ENCODE assay signal across 18 mouse cellular contexts in genomic region chr19:56544681-56545388, GRCm38 (mm10). TPM values are rescaled to one million over a fixed set of nuclear protein-coding genes. Genes with fewer than 3 reads are reported as not detected.
DNase-seq lines count a peak whose midpoint lies in the region; ATAC-seq lines count a peak whose summit lies in the region.
"Had no signal": no experiment of that assay in that cellular context is flagged by ENCODE, and none has a peak within 500 bp of the region (broad histone marks: within the 10 kb centered on the region; RNA-seq: fewer than 3 reads in every experiment).

No protein-coding gene starts in this region.

- H3K27ac ChIP-seq in liver, embryonic 12.5 days = peak overlapping the region; percentile 54; the same call in 1 of the 2 replicates
- no peak overlapping the region for H3K27ac ChIP-seq in liver, embryonic 11.5 days (ENCODE audit: low read depth, low read length)
- peak overlapping the region; percentile 74 for H3K27ac ChIP-seq in lung, embryonic 15.5 days
- peak overlapping the region; percentile 11; the same call in 1 of the 2 replicates for H3K27ac ChIP-seq in stomach, embryonic 14.5 days (ENCODE audit: low read length)
- H3K27ac ChIP-seq: heart, adult 2 months; hindbrain, embryonic 12.5 days; limb, embryonic 12.5 days; midbrain, embryonic 15.5 days had no signal

- no peak overlapping the region; the same call in 1 of the 2 replicates for H3K9ac ChIP-seq in liver, embryonic 12.5 days
- no peak overlapping the region for H3K9ac ChIP-seq in liver, embryonic 11.5 days (ENCODE audit: low read depth, low read length)
- no peak overlapping the region for H3K9ac ChIP-seq in lung, embryonic 15.5 days
- no peak overlapping the region for H3K9ac ChIP-seq in stomach, embryonic 14.5 days (replicated peaks; ENCODE audit: low read depth, low read length)
- H3K9ac ChIP-seq: forebrain, postnatal 0 days; hindbrain, embryonic 12.5 days; limb, embryonic 12.5 days; midbrain, embryonic 15.5 days had no signal

- H3K9me3 ChIP-seq in liver, embryonic 12.5 days (replicated peaks) = no peaks in the 10 kb centered on the region
- H3K9me3 ChIP-seq in liver, embryonic 11.5 days (ENCODE audit: control insufficient read depth, low read length) = no peaks in the 10 kb centered on the region
- H3K9me3 ChIP-seq in lung, embryonic 15.5 days = no peaks in the 10 kb centered on the region
- no peaks in the 10 kb centered on the region for H3K9me3 ChIP-seq in stomach, embryonic 14.5 days (ENCODE audit: control insufficient read depth, low read depth, low read length)
- H3K9me3 ChIP-seq: hindbrain, embryonic 12.5 days; limb, embryonic 12.5 days; midbrain, embryonic 15.5 days had no signal

- no peaks in the 10 kb centered on the region for H3K27me3 ChIP-seq in liver, embryonic 12.5 days (replicated peaks)
- H3K27me3 ChIP-seq in liver, embryonic 11.5 days (replicated peaks; ENCODE audit: control insufficient read depth, insufficient read depth, low read length) = no peaks in the 10 kb centered on the region
- H3K27me3 ChIP-seq in lung, embryonic 15.5 days = no peaks in the 10 kb centered on the region
- H3K27me3 ChIP-seq in stomach, embryonic 14.5 days (ENCODE audit: control insufficient read depth, insufficient read depth, low read length) = no peaks in the 10 kb centered on the region
- H3K27me3 ChIP-seq: hindbrain, embryonic 12.5 days; limb, embryonic 12.5 days; midbrain, embryonic 15.5 days; Patski had no signal

- WGBS in liver, embryonic 12.5 days (ENCODE audit: insufficient replicate concordance) = 87% methylated on average over 13 of the region's 13 CpGs
- WGBS in liver, embryonic 11.5 days = 92% methylated on average over 13 of the region's 13 CpGs
- WGBS in lung, embryonic 15.5 days = 75% methylated on average over 13 of the region's 13 CpGs
- WGBS in stomach, embryonic 14.5 days = 81% methylated on average over 13 of the region's 13 CpGs

- H3K4me1 ChIP-seq in liver, embryonic 12.5 days = peaks cover 51% of the 10 kb centered on the region
- H3K4me1 ChIP-seq in liver, embryonic 11.5 days (replicated peaks; ENCODE audit: control insufficient read depth, insufficient read depth, low read length) = peaks cover 13% of the 10 kb centered on the region
- H3K4me1 ChIP-seq in lung, embryonic 15.5 days = peaks cover 32% of the 10 kb centered on the region
- H3K4me1 ChIP-seq in stomach, embryonic 14.5 days (ENCODE audit: control insufficient read depth, insufficient read depth, low read length) = peaks cover 8% of the 10 kb centered on the region; the same call in 1 of the 2 replicates

- no peak overlapping the region for H3K4me3 ChIP-seq in liver, embryonic 12.5 days
- H3K4me3 ChIP-seq in liver, embryonic 11.5 days (ENCODE audit: low read depth, low read length) = no peak overlapping the region
- H3K4me3 ChIP-seq in lung, embryonic 15.5 days = no peak overlapping the region
- no peak overlapping the region for H3K4me3 ChIP-seq in stomach, embryonic 14.5 days (ENCODE audit: low read depth, low read length)
- H3K4me3 ChIP-seq: heart, adult 2 months; hindbrain, embryonic 12.5 days; left cerebral cortex, adult 2 months; limb, embryonic 12.5 days; midbrain, embryonic 15.5 days had no signal

- H3K4me2 ChIP-seq in liver, embryonic 12.5 days = peak overlapping the region; percentile 86
- no peak overlapping the region for H3K4me2 ChIP-seq in liver, embryonic 11.5 days
- H3K4me2 ChIP-seq in lung, embryonic 15.5 days = no peak overlapping the region
- H3K4me2 ChIP-seq in stomach, embryonic 14.5 days (replicated peaks; ENCODE audit: low read depth, low read length) = no peak overlapping the region
- H3K4me2 ChIP-seq: hindbrain, embryonic 12.5 days; limb, embryonic 12.5 days; midbrain, embryonic 15.5 days had no signal

- no peak for ATAC-seq in liver, embryonic 12.5 days
- ATAC-seq in liver, embryonic 11.5 days (replicated peaks; ENCODE audit: low FRiP score) = no peak
- ATAC-seq in lung, embryonic 15.5 days (ENCODE audit: borderline replicate concordance, extremely low read depth, low FRiP score, low TSS enrichment) = peak; percentile 37; the same call in 1 of the 2 replicates
- ATAC-seq in stomach, embryonic 14.5 days (ENCODE audit: insufficient number of reproducible peaks, insufficient read depth, low FRiP score, low read depth) = no peak
- ATAC-seq in erythroblast, adult 5-6 weeks (replicated peaks; ENCODE audit: low FRiP score, poor library complexity, severe bottlenecking) = no peak
- ATAC-seq: forebrain, postnatal 0 days; midbrain, embryonic 15.5 days; Patski had no signal

- H3K36me3 ChIP-seq in liver, embryonic 12.5 days = peaks cover 53% of the 10 kb centered on the region
- H3K36me3 ChIP-seq in liver, embryonic 11.5 days (ENCODE audit: control insufficient read depth, insufficient read depth, low read length) = peaks cover 6% of the 10 kb centered on the region; the same call in 1 of the 2 replicates
- H3K36me3 ChIP-seq in lung, embryonic 15.5 days = peaks cover 28% of the 10 kb centered on the region
- peaks cover 12% of the 10 kb centered on the region for H3K36me3 ChIP-seq in stomach, embryonic 14.5 days (ENCODE audit: control insufficient read depth, insufficient read depth, low read length)

- DNase-seq in heart, adult 9 months (ENCODE audit: low spot score in 2 of 2) = peak; percentile 50 to 59
- DNase-seq in heart, postnatal 4 days = no peak
- no peak for DNase-seq in liver, embryonic 11.5 days (ENCODE audit: low spot score)
- DNase-seq in urinary bladder, adult 2 months (ENCODE audit: low spot score) = no peak
- DNase-seq: cerebellum, adult 11 months; forebrain, postnatal 0 days; right cerebral cortex, postnatal 25 days; thymus, postnatal 14 days had no signal

RNA-seq across cellular contexts. Expression of gene Dclre1a, which starts 3.2 kb away (rescaled TPM):
- total RNA-seq in heart, postnatal 4 days (2021) = 10 to 100 TPM; 10.9 to 11.3 TPM
- 18.9 and 19.3 TPM in 2 replicates for polyA plus RNA-seq in liver, embryonic 12.5 days (2016; fragmentation: Nextera tagmentation; extraction: Ambion mirVana)
- 25.7 and 29.2 TPM in 2 replicates for polyA plus RNA-seq in liver, embryonic 11.5 days (2014; fragmentation: Nextera tagmentation; extraction: Ambion mirVana)
- 19.9 and 21.1 TPM in 2 replicates for polyA plus RNA-seq in lung, embryonic 15.5 days (2015; fragmentation: Nextera tagmentation; extraction: Ambion mirVana)
- 21.8 and 26.4 TPM in 2 replicates for polyA plus RNA-seq in stomach, embryonic 14.5 days (2014; fragmentation: Nextera tagmentation; extraction: Ambion mirVana)
- 23.4 and 27.3 TPM in 2 replicates for total RNA-seq in erythroblast, adult 5-6 weeks (2015; ENCODE audit: low replicate concordance)
- total RNA-seq in erythroblast, adult 5-6 weeks (2017; ENCODE audit: low replicate concordance) = 13.5 and 16.2 TPM in 2 replicates
- 8.6 and 9.5 TPM in 2 replicates for polyA plus RNA-seq in urinary bladder, adult 2 months (2012; rRNA removed)

RNA-seq across cellular contexts. Expression of gene Nhlrc2, which starts 3.2 kb away (rescaled TPM):
- total RNA-seq in heart, postnatal 4 days (2021) = 10 to 100 TPM; 29.1 to 31.4 TPM
- polyA plus RNA-seq in liver, embryonic 12.5 days (2016; fragmentation: Nextera tagmentation; extraction: Ambion mirVana) = 11.1 and 12.0 TPM in 2 replicates
- 14.1 and 15.5 TPM in 2 replicates for polyA plus RNA-seq in liver, embryonic 11.5 days (2014; fragmentation: Nextera tagmentation; extraction: Ambion mirVana)
- 19.1 and 19.4 TPM in 2 replicates for polyA plus RNA-seq in lung, embryonic 15.5 days (2015; fragmentation: Nextera tagmentation; extraction: Ambion mirVana)
- 20.4 and 20.9 TPM in 2 replicates for polyA plus RNA-seq in stomach, embryonic 14.5 days (2014; fragmentation: Nextera tagmentation; extraction: Ambion mirVana)
- 3.8 and 5.9 TPM in 2 replicates for total RNA-seq in erythroblast, adult 5-6 weeks (2015; ENCODE audit: low replicate concordance)
- total RNA-seq in erythroblast, adult 5-6 weeks (2017; ENCODE audit: low replicate concordance) = 6.1 and 8.2 TPM in 2 replicates
- 12.1 and 12.7 TPM in 2 replicates for polyA plus RNA-seq in urinary bladder, adult 2 months (2012; rRNA removed)

Comparison
In these comparisons a context has a peak if more than half of its experiments do, and no peak if none do; other contexts are left out.
1. DNase-seq: peak in heart, adult 9 months (2 of 2); none in heart, postnatal 4 days (single experiment), liver, embryonic 11.5 days (single experiment) and urinary bladder, adult 2 months (single experiment).